Mouse (Mus musculus) c-Kit-positive CD71-positive TER-119-negative erythroid progenitor cells, embryonic 14.5 days (primary cell): ENCODE measurements around the gene Cbx8.

Experiments
- DNase-seq: peaks from one replicate; pipeline ENCODE4 v3.0.0-alpha.2; 2013; ENCODE audit warnings: low read depth

Cbx8 gene

DNA sequence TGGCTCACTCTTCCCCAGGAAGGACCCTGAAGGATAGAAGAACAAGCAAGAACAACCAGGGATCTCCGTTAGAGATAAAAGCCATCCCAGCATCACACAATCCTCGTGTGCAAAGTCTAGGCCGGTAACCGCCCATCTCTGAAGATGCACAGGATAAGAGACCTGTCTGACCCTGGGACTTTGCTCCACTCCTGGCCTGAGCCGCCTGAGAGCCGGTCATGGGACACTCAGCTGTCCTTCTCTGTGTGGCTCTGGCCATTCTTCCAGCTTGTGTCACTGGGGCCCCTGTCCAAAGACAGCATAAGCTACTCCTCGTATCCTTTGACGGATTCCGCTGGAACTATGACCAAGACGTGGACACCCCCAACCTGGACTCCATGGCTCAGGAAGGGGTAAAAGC lies 52.8 kb downstream of the Cbx8 start, which contains the start of gene Enpp7:
Enpp7 (plus strand) TSS at position 190 of the 400 bp plus-strand sequence.
- no peak for DNase-seq
